Mouse (Mus musculus) retina, embryonic 14.5 days (tissue): ENCODE results near the gene 2310022B05Rik.

Experiments used
- DNase-seq: peaks from one replicate; pipeline ENCODE4 v3.0.0-alpha.2; 2015; ENCODE audit warnings: low spot score

Gene 2310022B05Rik

GRCm38 (mm10) chr8:124663112-124663873 is at the start of gene 2310022B05Rik:
2310022B05Rik (minus strand) TSS chr8:124663369.
- DNase-seq: peak; percentile 87

GRCm38 (mm10) chr8:124705823-124706222 is 42.7 kb upstream of the 2310022B05Rik start:
- no peak for DNase-seq

GRCm38 (mm10) chr8:124704376-124704775 is 41.2 kb upstream of the 2310022B05Rik start:
- DNase-seq: no peak

DNA sequence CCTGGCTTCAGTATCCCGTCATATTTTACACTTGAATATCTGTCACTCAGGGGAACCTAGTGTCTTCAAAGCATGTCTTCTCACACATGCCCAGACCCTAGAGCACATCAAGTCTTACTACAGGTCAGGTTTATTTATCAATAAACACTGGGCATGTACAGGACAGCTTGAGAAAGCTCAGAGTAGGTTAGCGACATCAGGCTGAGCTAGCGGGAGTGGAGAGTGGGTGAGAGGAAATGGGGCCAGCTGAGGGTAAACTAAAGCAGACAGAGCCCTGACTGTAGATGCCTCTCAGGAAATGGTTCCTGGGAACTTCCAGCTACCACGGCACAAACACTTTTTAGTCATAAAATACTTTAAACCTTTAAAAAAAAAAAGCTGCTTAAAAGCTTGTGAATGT is 40.4 kb upstream of the 2310022B05Rik start:
- no peak for DNase-seq

GRCm38 (mm10) chr8:124702183-124702582 is 39.0 kb upstream of the 2310022B05Rik start:
- no peak for DNase-seq

GRCm38 (mm10) chr8:124701023-124701422 is 37.9 kb upstream of the 2310022B05Rik start:
- no peak for DNase-seq

GRCm38 (mm10) chr8:124700271-124700670 is 37.1 kb upstream of the 2310022B05Rik start:
- DNase-seq: no peak

DNA sequence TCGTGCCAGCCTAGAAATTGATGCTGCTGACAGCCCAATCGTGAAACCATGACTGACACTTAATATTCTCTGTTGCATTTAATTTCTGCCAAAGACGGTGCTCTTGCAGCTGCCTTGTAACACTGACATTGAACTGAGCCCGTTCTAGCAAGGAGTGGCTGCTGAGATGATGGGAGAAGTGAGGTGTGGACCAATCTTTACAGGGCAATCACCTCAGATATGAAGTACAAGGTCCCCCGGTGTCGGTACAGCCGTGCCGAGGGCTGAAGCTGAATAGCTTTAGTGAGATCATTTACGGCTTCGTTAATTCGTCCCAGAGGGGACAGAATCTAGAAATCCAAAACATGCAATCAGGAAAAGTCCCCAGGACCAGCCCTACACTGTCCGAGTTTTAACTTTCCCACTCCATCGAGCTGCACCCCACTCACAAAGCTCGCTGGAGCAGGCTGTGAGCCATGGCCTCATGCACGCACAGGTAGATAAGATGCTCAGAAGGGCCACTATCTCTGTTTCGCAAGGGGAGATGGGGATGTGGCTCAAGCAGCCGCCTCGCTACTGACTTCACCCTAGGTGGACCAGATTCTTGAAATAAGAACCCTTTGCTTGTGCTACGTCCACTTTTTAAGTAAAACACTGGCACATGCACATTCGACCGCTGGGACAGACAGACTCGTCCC is 32.4 kb upstream of the 2310022B05Rik start:
- no peak for DNase-seq

- DNase-seq: no peak
Observed at GRCm38 (mm10) chr8:124691706-124692105, 28.5 kb upstream of the 2310022B05Rik start.

DNA sequence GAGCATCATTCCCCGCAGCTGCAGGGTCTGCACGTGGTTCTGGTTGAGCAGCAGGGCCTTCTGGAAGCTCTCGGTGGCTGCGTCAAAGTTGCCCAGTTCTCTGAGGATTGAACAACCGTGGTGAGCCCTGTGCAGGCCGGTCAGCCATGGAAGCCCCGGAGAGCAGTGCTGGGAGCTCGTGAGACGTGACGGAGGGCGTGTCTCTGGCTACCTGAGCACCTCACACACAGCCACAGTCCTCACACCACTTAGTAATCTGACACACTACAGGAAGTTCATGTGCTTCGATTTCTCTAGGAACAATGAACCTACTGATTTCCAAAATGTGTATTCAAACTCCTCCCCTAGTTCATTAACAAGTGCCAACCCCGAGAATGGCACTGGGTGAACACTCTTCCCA is 25.7 kb upstream of the 2310022B05Rik start:
- no peak for DNase-seq

GRCm38 (mm10) chr8:124682218-124682617 is 19.0 kb upstream of the 2310022B05Rik start:
- no peak for DNase-seq

DNA sequence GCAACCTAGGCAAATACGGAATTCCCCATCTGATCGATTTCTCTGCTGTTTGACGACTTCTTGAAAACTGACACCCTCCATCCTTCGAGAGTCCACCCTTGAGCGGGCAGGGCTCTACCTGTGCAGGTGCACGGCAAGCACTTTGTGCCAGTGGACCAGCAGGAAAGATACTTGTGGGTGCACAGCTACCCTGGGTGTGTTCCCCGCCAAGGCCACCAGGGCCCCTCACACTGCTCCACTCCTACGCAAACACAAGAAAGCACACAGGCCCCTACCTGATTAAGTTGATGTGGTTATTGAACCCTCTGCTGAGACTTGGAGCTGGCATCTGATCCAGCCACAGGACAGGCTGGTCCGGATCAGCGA is 18.6 kb upstream of the 2310022B05Rik start:
- no peak for DNase-seq

- no peak for DNase-seq
Observed at GRCm38 (mm10) chr8:124681077-124681791, 18.1 kb upstream of the 2310022B05Rik start.

GRCm38 (mm10) chr8:124678246-124678645 is 15.1 kb upstream of the 2310022B05Rik start:
- DNase-seq: no peak

- peak; percentile 87 for DNase-seq
Observed at GRCm38 (mm10) chr8:124677486-124677885, 14.3 kb upstream of the 2310022B05Rik start.

- DNase-seq: no peak
Observed at GRCm38 (mm10) chr8:124677078-124677477, 13.9 kb upstream of the 2310022B05Rik start.

GRCm38 (mm10) chr8:124676661-124677060 is 13.5 kb upstream of the 2310022B05Rik start:
- DNase-seq: no peak

DNA sequence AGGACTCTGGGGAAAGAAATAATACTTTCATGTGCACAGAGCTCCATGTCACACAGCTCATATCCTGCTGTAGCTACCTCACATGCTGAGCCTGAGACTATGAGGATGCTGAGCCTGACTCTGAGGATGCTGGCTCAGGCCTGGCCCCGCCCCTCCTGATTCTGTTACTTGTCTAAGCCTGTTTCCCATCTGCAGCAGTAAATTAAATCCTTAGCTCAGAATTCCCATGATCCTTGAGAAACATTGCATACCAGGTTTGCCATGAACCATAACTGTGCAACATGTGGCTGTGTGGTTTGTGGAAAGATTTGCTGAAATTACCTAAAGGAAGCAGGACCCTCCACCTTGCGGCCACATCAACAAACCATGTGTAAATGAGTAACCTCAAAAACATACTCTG is 9.2 kb upstream of the 2310022B05Rik start:
- DNase-seq: no peak

- DNase-seq: no peak
Observed at GRCm38 (mm10) chr8:124668798-124669197, 5.6 kb upstream of the 2310022B05Rik start.

GRCm38 (mm10) chr8:124664414-124664813 is 1.2 kb upstream of the 2310022B05Rik start:
- DNase-seq: no peak

GRCm38 (mm10) chr8:124663874-124664230 is 683 bp upstream of the 2310022B05Rik start:
- no peak for DNase-seq

DNA sequence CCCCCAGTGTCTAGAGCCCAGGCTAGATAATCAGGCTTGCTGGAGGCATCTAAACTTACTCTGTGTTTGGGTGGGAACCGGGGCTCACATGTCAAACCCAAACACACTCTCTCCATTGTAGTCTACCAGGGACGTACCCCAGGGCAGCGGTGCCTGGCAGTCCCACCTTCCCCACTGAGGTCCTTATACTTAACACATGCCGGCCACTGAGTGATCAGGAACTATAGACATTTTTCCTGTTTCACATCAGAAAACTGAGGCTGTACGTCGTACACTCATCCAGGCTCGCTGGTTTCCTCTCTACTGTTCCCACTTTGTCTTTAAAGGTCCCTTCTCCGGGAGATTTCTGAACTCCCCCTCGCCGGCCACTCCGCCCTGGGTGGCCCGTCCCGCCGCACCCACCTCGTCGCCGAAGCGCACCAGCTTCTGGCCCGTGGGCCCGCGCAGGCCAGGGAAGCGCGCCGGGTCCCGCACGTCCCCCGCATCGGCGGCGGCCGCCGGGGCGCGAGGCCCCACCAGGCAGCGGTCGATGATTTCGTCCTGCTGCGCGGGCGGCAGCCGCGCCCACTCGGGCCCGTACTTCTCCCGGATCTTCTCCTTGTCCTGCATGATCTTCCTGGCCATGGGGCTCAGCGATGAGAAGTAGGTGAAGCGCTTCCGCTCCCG is 590 bp downstream of the 2310022B05Rik start:
- peak; percentile 28 for DNase-seq
